Mouse (Mus musculus): ENCODE measurements at regions not wholly inside any gene's neighbourhood (a gene's known extent, or its start where the extent isn't known, plus 50 kb on each side); places are given as distances from the start of the nearest gene placed in this dataset.
A peak's percentile ranks its signal among the peaks of the same experiment; 100 is the strongest.

DNA sequence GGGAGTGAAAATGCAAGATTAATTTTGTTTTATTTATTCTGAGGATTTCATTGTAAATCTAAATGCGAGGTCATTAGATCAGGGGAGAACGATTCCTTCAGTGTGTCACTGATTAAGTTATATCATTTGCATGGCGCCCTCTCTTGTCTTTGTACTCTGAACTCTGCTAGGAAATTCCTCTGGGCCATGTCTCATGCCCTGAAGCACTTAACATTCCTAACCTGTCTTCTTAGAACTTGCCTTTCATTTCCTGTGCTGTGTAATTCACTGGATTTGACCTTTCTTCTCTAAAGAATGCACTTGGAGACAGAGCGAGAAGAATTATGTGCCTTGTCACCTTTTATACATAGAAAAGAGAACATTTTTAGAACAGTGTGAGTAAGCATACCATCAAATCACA is 199.0 kb upstream of the C030005K15Rik start:
- WGBS = 45% methylated on average over 4 of the region's 4 CpGs
- no peak overlapping the region for H3K4me2 ChIP-seq (ENCODE audit: low read depth, low read length)
- ATAC-seq (ENCODE audit: low read depth) = no peak

GRCm38 (mm10) chr10:97940345-97940744 is 213.8 kb upstream of the C030005K15Rik start:
- H3K4me2 ChIP-seq (ENCODE audit: low read depth, low read length) = no peak overlapping the region
- H3K9me3 ChIP-seq (ENCODE audit: control insufficient read depth, low read length) = no peaks in the 10 kb centered on the region
- no peak overlapping the region for H3K27ac ChIP-seq (ENCODE audit: low read length)
- H3K27me3 ChIP-seq (ENCODE audit: control insufficient read depth, insufficient read depth, low read depth, low read length) = no peaks in the 10 kb centered on the region
- ATAC-seq (ENCODE audit: low read depth) = no peak
- H3K36me3 ChIP-seq (ENCODE audit: control insufficient read depth, insufficient read depth, low read length) = no peaks in the 10 kb centered on the region
- H3K4me3 ChIP-seq (ENCODE audit: low read length) = no peak overlapping the region
- WGBS = 81% methylated on average over 2 of the region's 2 CpGs
- H3K4me1 ChIP-seq (replicated peaks; ENCODE audit: control insufficient read depth, insufficient read depth, low read length) = no peaks in the 10 kb centered on the region
- no peak overlapping the region for H3K9ac ChIP-seq (ENCODE audit: low read length)

More for the DNA sequence above, 199.0 kb upstream of the C030005K15Rik start:
- no peaks in the 10 kb centered on the region for H3K4me1 ChIP-seq (replicated peaks; ENCODE audit: control insufficient read depth, insufficient read depth, low read length)
- H3K4me3 ChIP-seq (ENCODE audit: low read length) = no peak overlapping the region
- H3K27me3 ChIP-seq (ENCODE audit: control insufficient read depth, insufficient read depth, low read depth, low read length) = no peaks in the 10 kb centered on the region
- H3K9me3 ChIP-seq (ENCODE audit: control insufficient read depth, low read length) = no peaks in the 10 kb centered on the region
- H3K27ac ChIP-seq (ENCODE audit: low read length) = no peak overlapping the region
- no peak overlapping the region for H3K9ac ChIP-seq (ENCODE audit: low read length)
- no peaks in the 10 kb centered on the region for H3K36me3 ChIP-seq (ENCODE audit: control insufficient read depth, insufficient read depth, low read length)

DNA sequence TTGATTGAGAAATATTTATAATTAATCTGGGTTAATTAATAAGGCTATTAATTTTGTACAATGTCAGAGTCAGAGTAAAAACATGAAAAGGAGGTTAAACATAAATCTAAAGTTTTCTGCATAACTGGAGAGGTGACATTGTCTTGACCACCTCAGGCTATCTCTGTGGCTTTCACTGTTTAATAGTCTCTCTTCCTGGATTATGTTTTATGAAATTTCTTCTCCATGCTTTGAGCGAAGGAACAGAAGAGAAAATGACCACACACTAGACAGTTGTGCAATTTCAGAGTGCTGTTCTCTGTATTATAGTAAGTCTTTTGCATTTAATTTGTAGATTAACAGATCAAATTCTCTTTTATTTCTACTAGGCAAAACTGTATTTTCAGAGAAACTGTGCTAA is 239.3 kb upstream of the C030005K15Rik start:
- Histone ChIP-seq H3K4me3 (ENCODE audit: low read length) (no peak overlapping the region), H3K36me3 (ENCODE audit: control insufficient read depth, insufficient read depth, low read length) (no peaks in the 10 kb centered on the region), H3K4me2 (ENCODE audit: low read depth, low read length) (no peak overlapping the region), H3K9me3 (ENCODE audit: control insufficient read depth, low read length) (no peaks in the 10 kb centered on the region), H3K27ac (ENCODE audit: low read length) (no peak overlapping the region), H3K27me3 (ENCODE audit: control insufficient read depth, insufficient read depth, low read depth, low read length) (no peaks in the 10 kb centered on the region), H3K9ac (ENCODE audit: low read length) (no peak overlapping the region), H3K4me1 (replicated peaks; ENCODE audit: control insufficient read depth, insufficient read depth, low read length) (no peaks in the 10 kb centered on the region)
- WGBS = 77% methylated on average over 1 of the region's 1 CpGs
- no peak for ATAC-seq (ENCODE audit: low read depth)

- no peak for ATAC-seq (ENCODE audit: low read depth)
- Histone ChIP-seq H3K9ac (ENCODE audit: low read length) (no peak overlapping the region), H3K27ac (ENCODE audit: low read length) (no peak overlapping the region), H3K36me3 (ENCODE audit: control insufficient read depth, insufficient read depth, low read length) (no peaks in the 10 kb centered on the region), H3K4me1 (replicated peaks; ENCODE audit: control insufficient read depth, insufficient read depth, low read length) (no peaks in the 10 kb centered on the region), H3K27me3 (ENCODE audit: control insufficient read depth, insufficient read depth, low read depth, low read length) (no peaks in the 10 kb centered on the region), H3K4me3 (ENCODE audit: low read length) (no peak overlapping the region), H3K9me3 (ENCODE audit: control insufficient read depth, low read length) (no peaks in the 10 kb centered on the region), H3K4me2 (ENCODE audit: low read depth, low read length) (no peak overlapping the region)
- WGBS = 59% methylated on average over 2 of the region's 2 CpGs
Measured at GRCm38 (mm10) chr10:97966931-97967330, 240.4 kb upstream of the C030005K15Rik start.

GRCm38 (mm10) chr10:98007037-98007436 is 280.5 kb upstream of the C030005K15Rik start:
- Histone ChIP-seq H3K27ac (ENCODE audit: low read length) (no peak overlapping the region), H3K4me2 (ENCODE audit: low read depth, low read length) (no peak overlapping the region), H3K9ac (ENCODE audit: low read length) (no peak overlapping the region), H3K4me3 (ENCODE audit: low read length) (no peak overlapping the region), H3K36me3 (ENCODE audit: control insufficient read depth, insufficient read depth, low read length) (no peaks in the 10 kb centered on the region), H3K27me3 (ENCODE audit: control insufficient read depth, insufficient read depth, low read depth, low read length) (no peaks in the 10 kb centered on the region), H3K9me3 (ENCODE audit: control insufficient read depth, low read length) (no peaks in the 10 kb centered on the region), H3K4me1 (replicated peaks; ENCODE audit: control insufficient read depth, insufficient read depth, low read length) (no peaks in the 10 kb centered on the region)
- 59% methylated on average over 4 of the region's 4 CpGs for WGBS
- no peak for ATAC-seq (ENCODE audit: low read depth)

GRCm38 (mm10) chr10:98008355-98008754 is 281.8 kb upstream of the C030005K15Rik start:
- no peak overlapping the region for H3K9ac ChIP-seq (ENCODE audit: low read length)
- no peak overlapping the region for H3K4me2 ChIP-seq (ENCODE audit: low read depth, low read length)
- no peaks in the 10 kb centered on the region for H3K9me3 ChIP-seq (ENCODE audit: control insufficient read depth, low read length)
- H3K27ac ChIP-seq (ENCODE audit: low read length) = no peak overlapping the region
- no peaks in the 10 kb centered on the region for H3K27me3 ChIP-seq (ENCODE audit: control insufficient read depth, insufficient read depth, low read depth, low read length)
- no peak for ATAC-seq (ENCODE audit: low read depth)
- H3K4me1 ChIP-seq (replicated peaks; ENCODE audit: control insufficient read depth, insufficient read depth, low read length) = no peaks in the 10 kb centered on the region
- 26% methylated on average over 1 of the region's 1 CpGs for WGBS
- H3K4me3 ChIP-seq (ENCODE audit: low read length) = no peak overlapping the region
- no peaks in the 10 kb centered on the region for H3K36me3 ChIP-seq (ENCODE audit: control insufficient read depth, insufficient read depth, low read length)

DNA sequence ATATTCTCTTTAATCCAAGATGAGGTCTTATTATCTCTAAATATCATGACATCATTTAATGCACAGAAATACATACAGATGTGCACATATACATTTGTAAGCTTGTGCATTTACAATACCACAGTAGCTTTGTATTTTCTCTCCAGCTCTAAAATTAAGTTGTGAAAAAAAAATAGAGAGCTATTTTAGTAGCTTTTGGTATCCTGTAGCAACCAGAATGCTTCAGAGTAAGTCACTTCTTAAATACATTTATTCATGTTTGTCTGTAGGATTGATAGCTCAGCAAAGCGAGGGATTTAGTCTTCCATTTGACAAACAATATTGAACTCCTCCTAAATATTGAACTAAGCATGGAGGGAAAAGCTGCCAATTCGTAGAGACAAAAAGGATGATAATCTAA is 286.4 kb upstream of the C030005K15Rik start:
- H3K4me2 ChIP-seq (ENCODE audit: low read depth, low read length) = no peak overlapping the region
- no peaks in the 10 kb centered on the region for H3K27me3 ChIP-seq (ENCODE audit: control insufficient read depth, insufficient read depth, low read depth, low read length)
- no peak overlapping the region for H3K4me3 ChIP-seq (ENCODE audit: low read length)
- 81% methylated on average over 2 of the region's 2 CpGs for WGBS
- no peak for ATAC-seq (ENCODE audit: low read depth)
- 0 out of 2 replicates have a peak, but pooled peaks cover 3% of the 10 kb centered on the region for H3K4me1 ChIP-seq (replicated peaks; ENCODE audit: control insufficient read depth, insufficient read depth, low read length)
- no peak overlapping the region for H3K27ac ChIP-seq (ENCODE audit: low read length)
- no peak overlapping the region for H3K9ac ChIP-seq (ENCODE audit: low read length)
- no peaks in the 10 kb centered on the region for H3K9me3 ChIP-seq (ENCODE audit: control insufficient read depth, low read length)
- no peaks in the 10 kb centered on the region for H3K36me3 ChIP-seq (ENCODE audit: control insufficient read depth, insufficient read depth, low read length)

GRCm38 (mm10) chr10:98014985-98015902 is 288.7 kb upstream of the C030005K15Rik start:
- 76% methylated on average over 10 of the region's 10 CpGs for WGBS
- Histone ChIP-seq H3K4me3 (ENCODE audit: low read length) (no peak overlapping the region), H3K4me2 (ENCODE audit: low read depth, low read length) (no peak overlapping the region), H3K27me3 (ENCODE audit: control insufficient read depth, insufficient read depth, low read depth, low read length) (no peaks in the 10 kb centered on the region), H3K4me1 (replicated peaks; ENCODE audit: control insufficient read depth, insufficient read depth, low read length) (0 out of 2 replicates have a peak, but pooled peaks cover 3% of the 10 kb centered on the region), H3K36me3 (ENCODE audit: control insufficient read depth, insufficient read depth, low read length) (no peaks in the 10 kb centered on the region), H3K9me3 (ENCODE audit: control insufficient read depth, low read length) (no peaks in the 10 kb centered on the region), H3K9ac (ENCODE audit: low read length) (no peak overlapping the region), H3K27ac (ENCODE audit: low read length) (no peak overlapping the region)
- no peak for ATAC-seq (ENCODE audit: low read depth)

GRCm38 (mm10) chr10:98016596-98017304 is 290.2 kb upstream of the C030005K15Rik start:
- peak; percentile 88 for ATAC-seq (ENCODE audit: low read depth)
- Histone ChIP-seq H3K36me3 (ENCODE audit: control insufficient read depth, insufficient read depth, low read length) (no peaks in the 10 kb centered on the region), H3K4me2 (ENCODE audit: low read depth, low read length) (no peak overlapping the region), H3K27ac (ENCODE audit: low read length) (no peak overlapping the region), H3K4me3 (ENCODE audit: low read length) (no peak overlapping the region), H3K27me3 (ENCODE audit: control insufficient read depth, insufficient read depth, low read depth, low read length) (no peaks in the 10 kb centered on the region), H3K9me3 (ENCODE audit: control insufficient read depth, low read length) (no peaks in the 10 kb centered on the region), H3K9ac (ENCODE audit: low read length) (no peak overlapping the region), H3K4me1 (replicated peaks; ENCODE audit: control insufficient read depth, insufficient read depth, low read length) (0 out of 2 replicates have a peak, but pooled peaks cover 3% of the 10 kb centered on the region)
- WGBS = 40% methylated on average over 2 of the region's 2 CpGs
